Mouse (Mus musculus) lung, adult 2 months (tissue): ENCODE measurements around the gene Abca13.

Source experiments
- CTCF ChIP-seq: fragments of 200-500 bp; IDR thresholded peaks from 2 replicates; pipeline ENCODE4 v1.5.1; 2011; ENCODE audit warnings: mild to moderate bottlenecking, low read length, control low read depth; ENCODE audit not compliant: insufficient read depth
- POLR2A ChIP-seq: fragments of 200-500 bp; IDR thresholded peaks from 2 replicates; pipeline ENCODE4 v1.6.1; 2011; ENCODE audit warnings: low read depth, mild to moderate bottlenecking, control low read depth, low read length, borderline replicate concordance; ENCODE audit errors: extremely low read depth

GRCm38 (mm10) chr11:9731300-9731699, 539.6 kb downstream of the Abca13 start:
- TF ChIP-seq CTCF (no peak), POLR2A (no peak)
